Mouse (Mus musculus) ES-Bruce4 (cell line): ENCODE measurements around the gene Hoxd8. TPM values are rescaled to one million over a fixed set of nuclear protein-coding genes. Genes with fewer than 3 reads are reported as not detected.

Experiments used
- H3K27ac ChIP-seq: 2 replicates; pipeline ENCODE4 v1.5.1; 2012; ENCODE audit warnings: low read length, inconsistent platforms; ENCODE audit not compliant: insufficient read depth
- H3K27me3 ChIP-seq: 2 replicates; pipeline ENCODE4 v1.6.1; 2012; ENCODE audit warnings: mild to moderate bottlenecking, low read length, inconsistent platforms; ENCODE audit not compliant: control insufficient read depth, poor library complexity, insufficient read depth, severe bottlenecking
- H3K36me3 ChIP-seq: 2 replicates; pipeline ENCODE4 v1.6.1; 2012; ENCODE audit warnings: inconsistent platforms, mild to moderate bottlenecking, low read length, moderate library complexity; ENCODE audit not compliant: control insufficient read depth, poor library complexity, insufficient read depth, severe bottlenecking
- H3K4me1 ChIP-seq: one replicate; pipeline ENCODE4 v1.8.1; 2011; ENCODE audit warnings: low read length; ENCODE audit not compliant: control insufficient read depth, insufficient read depth
- H3K4me3 ChIP-seq: 2 replicates; pipeline ENCODE4 v1.5.1; 2011; ENCODE audit warnings: low read depth, mild to moderate bottlenecking, low read length
- H3K9ac ChIP-seq: 2 replicates; pipeline ENCODE4 v1.6.1; 2012; ENCODE audit warnings: low read depth, mild to moderate bottlenecking, inconsistent platforms; ENCODE audit not compliant: poor library complexity, severe bottlenecking
- H3K9me3 ChIP-seq: replicated peaks from 2 replicates; pipeline ENCODE4 v1.6.1; 2012; ENCODE audit warnings: mild to moderate bottlenecking, low read length, inconsistent platforms; ENCODE audit not compliant: control insufficient read depth, poor library complexity, insufficient read depth, severe bottlenecking
- CTCF ChIP-seq: IDR thresholded peaks from one replicate; pipeline ENCODE4 v1.8.1; 2011; ENCODE audit warnings: low read depth, low read length
- EP300 ChIP-seq: IDR thresholded peaks from 2 replicates; pipeline ENCODE4 v1.6.1; 2011; ENCODE audit warnings: low read depth, low read length; ENCODE audit not compliant: insufficient read depth
- POLR2A ChIP-seq: IDR thresholded peaks from one replicate; pipeline ENCODE4 v1.8.1; 2011; ENCODE audit warnings: low read length; ENCODE audit not compliant: insufficient read depth
- polyA plus RNA-seq: library from polyadenylated mRNA; stranded (reverse); fragments of >200 nt; gene quantifications from 2 replicates; pipeline ENCODE4 v1.2.4, GENCODE M21; 2011; ENCODE audit warnings: low read depth; ENCODE audit not compliant: missing spikeins, insufficient read depth, insufficient read length

Gene Hoxd8
- polyA plus RNA-seq, 1 experiment, result 2.1 TPM

DNA sequence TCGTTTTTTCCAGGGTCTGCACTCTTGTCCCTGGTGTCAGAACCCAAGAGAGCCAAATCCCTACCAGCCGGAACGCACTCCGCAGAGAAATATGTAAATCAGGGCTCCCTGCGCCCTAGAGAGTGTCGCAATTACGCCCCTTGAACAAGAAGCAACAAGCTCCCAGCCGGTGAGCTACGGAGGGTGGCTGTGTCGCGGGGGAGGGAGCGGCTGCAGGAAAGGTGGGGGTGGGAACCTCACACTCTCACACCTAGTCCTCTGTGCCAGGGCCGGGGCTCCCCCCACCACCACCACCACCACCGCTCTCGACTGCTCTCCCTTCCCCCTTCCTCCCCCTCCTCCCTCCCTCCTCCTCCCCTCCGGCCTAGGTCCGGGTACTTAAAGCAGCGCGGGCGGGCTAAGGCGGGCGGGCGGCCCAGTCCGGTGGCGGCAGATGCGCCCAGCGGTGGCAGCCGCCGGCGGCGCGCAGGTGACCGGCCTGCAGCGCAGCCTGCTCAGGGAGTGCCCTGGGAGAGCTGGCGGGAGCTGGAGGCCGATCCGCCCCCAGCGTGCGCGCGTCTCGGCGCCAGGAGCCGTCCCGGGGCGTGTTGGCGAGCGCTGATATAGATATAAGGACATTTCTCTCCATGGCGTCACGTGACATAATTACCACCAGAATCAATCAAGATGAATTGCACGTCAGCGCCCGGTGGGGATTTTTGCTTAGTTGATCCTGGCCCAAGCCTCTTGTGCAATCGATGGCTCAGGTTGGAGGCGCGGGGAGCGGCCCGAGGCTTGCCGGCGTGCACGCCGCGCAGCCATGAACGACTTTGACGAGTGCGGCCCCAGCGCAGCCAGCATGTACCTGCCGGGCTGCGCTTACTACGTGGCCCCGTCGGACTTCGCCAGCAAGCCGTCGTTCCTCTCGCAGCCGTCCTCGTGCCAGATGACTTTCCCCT, 22.6 kb upstream of the Hoxd8 start:
- peaks cover 55% of the 10 kb centered on the region for H3K27me3 ChIP-seq

DNA sequence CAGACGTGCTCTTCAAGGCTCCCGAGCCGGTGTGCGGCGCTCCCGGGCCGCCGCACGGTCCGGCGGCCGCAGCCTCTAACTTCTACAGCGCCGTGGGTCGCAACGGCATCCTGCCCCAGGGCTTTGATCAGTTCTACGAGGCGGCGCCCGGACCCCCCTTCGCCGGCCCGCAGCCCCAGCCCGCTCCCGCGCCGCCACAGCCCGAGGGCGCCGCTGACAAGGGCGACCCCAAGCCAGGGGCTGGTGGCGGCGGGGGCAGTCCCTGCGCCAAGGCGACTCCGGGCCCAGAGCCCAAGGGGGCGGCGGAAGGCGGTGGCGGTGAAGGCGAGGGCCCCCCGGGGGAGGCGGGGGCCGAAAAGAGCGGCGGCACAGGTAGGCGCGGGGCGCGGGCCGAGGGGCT, 21.6 kb upstream of the Hoxd8 start:
- TF ChIP-seq EP300, result no peak
- no peak for TF ChIP-seq CTCF
- no peak for TF ChIP-seq POLR2A
- Histone ChIP-seq H3K9ac (peak overlapping the region; percentile 37; the same call in 1 of the 2 replicates), H3K4me1 (no peaks in the 10 kb centered on the region), H3K4me3 (peak overlapping the region; percentile 18; the same call in 1 of the 2 replicates), H3K36me3 (no peaks in the 10 kb centered on the region), H3K9me3 (no peaks in the 10 kb centered on the region), H3K27ac (no peak overlapping the region), H3K27me3 (peaks cover 61% of the 10 kb centered on the region)

More for the DNA sequence above, 22.6 kb upstream of the Hoxd8 start:
- Histone ChIP-seq H3K36me3 (no peaks in the 10 kb centered on the region), H3K4me1 (no peaks in the 10 kb centered on the region), H3K9me3 (no peaks in the 10 kb centered on the region), H3K9ac (no peak overlapping the region), H3K27ac (no peak overlapping the region), H3K4me3 (peak overlapping the region; percentile 34)
- TF ChIP-seq POLR2A (no peak), EP300 (peak; percentile 55; the same call in 1 of the 2 replicates), CTCF (no peak)

DNA sequence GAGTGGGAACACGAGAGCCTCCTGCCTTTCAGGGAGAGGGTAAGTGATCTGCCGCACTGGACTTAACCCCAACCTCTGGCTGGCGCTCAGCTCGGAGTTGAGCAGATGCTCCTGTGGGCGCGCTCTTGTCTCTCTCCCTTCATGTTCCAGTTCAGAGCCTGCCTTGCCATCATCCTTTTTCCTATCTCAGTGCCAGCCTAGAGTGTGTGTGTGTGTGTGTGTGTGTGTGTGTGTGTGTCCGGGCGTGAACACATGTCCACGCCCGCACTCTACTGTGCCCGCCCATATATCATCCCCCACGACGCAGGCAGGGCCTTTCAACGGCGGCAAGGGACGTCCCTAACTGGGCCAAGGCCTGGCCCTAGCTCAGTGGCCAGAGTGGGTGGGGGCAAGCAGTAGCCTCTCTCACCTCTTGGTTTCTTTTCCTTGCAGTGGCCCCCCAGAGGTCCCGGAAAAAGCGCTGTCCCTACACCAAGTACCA, 20.9 kb upstream of the Hoxd8 start:
- no peak overlapping the region for H3K9ac ChIP-seq
- TF ChIP-seq CTCF, result no peak
- TF ChIP-seq EP300, result no peak
- no peak for TF ChIP-seq POLR2A
- H3K4me3 ChIP-seq, result no peak overlapping the region
- peaks cover 60% of the 10 kb centered on the region for H3K27me3 ChIP-seq
- H3K36me3 ChIP-seq, result no peaks in the 10 kb centered on the region
- no peak overlapping the region for H3K27ac ChIP-seq
- H3K9me3 ChIP-seq, result no peaks in the 10 kb centered on the region
- no peaks in the 10 kb centered on the region for H3K4me1 ChIP-seq

DNA sequence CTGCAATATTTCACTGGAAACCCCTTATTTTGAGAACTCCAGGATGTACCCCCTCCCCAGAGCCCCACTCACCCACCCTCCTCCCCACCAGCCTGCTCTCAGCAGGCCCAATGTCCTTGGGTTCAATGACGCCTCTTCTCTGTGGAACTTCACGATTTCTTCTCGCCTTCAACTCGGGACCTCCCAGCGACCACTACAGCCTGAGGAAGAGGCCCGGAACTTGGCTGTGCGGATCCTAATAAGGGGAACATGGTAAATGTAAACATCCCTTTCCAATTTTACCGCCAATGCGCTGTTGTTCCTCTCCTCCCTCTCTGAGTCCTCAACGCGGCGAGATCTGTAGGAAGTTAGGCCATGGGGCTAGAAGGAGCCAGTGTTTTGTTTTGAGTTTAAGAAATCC, 20.3 kb upstream of the Hoxd8 start:
- Histone ChIP-seq H3K4me1 (no peaks in the 10 kb centered on the region), H3K27ac (no peak overlapping the region), H3K27me3 (peaks cover 57% of the 10 kb centered on the region), H3K9ac (no peak overlapping the region), H3K36me3 (no peaks in the 10 kb centered on the region), H3K9me3 (no peaks in the 10 kb centered on the region), H3K4me3 (no peak overlapping the region)
- TF ChIP-seq CTCF, result no peak
- no peak for TF ChIP-seq POLR2A
- TF ChIP-seq EP300, result no peak

DNA sequence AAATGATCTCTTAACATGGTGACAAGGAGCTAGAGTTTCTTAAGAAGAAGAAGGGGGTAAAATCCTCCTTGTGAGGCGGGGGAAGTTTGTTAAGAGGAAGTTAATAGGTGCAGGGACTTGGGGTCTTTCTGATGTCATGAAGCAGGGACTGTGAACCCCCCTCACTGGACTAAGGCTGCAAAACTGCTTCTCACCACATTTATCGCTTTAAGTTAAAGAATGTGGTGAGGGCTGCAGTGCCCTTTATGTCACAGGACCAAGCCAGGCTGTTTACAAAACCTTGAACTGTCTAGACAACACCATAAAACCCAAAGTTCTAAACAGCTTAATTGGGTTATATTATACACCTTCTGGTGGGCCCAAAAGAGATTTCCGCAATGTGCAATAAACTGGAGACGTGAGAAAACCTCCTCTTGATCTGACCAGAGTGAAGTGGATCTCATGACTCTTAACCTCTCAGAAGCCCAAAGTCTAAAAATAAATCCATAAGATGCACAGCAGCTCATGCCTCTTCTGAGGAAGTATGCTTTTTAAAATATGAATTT, 19.3 kb upstream of the Hoxd8 start:
- no peak overlapping the region for H3K9ac ChIP-seq

More for the DNA sequence above, 19.3 kb upstream of the Hoxd8 start:
- TF ChIP-seq CTCF (no peak), EP300 (no peak), POLR2A (no peak)
- Histone ChIP-seq H3K4me3 (no peak overlapping the region), H3K36me3 (no peaks in the 10 kb centered on the region), H3K27me3 (peaks cover 63% of the 10 kb centered on the region), H3K27ac (no peak overlapping the region), H3K9me3 (no peaks in the 10 kb centered on the region), H3K4me1 (no peaks in the 10 kb centered on the region)
